Mouse (Mus musculus) fibroblast of lung, adult 2 months (primary cell): ENCODE measurements around the gene Lkaaear1.

Experiments used
- DNase-seq: peaks from one replicate; pipeline ENCODE4 v3.0.0-alpha.2; 2011; ENCODE audit warnings: low read depth

Lkaaear1 gene

DNA sequence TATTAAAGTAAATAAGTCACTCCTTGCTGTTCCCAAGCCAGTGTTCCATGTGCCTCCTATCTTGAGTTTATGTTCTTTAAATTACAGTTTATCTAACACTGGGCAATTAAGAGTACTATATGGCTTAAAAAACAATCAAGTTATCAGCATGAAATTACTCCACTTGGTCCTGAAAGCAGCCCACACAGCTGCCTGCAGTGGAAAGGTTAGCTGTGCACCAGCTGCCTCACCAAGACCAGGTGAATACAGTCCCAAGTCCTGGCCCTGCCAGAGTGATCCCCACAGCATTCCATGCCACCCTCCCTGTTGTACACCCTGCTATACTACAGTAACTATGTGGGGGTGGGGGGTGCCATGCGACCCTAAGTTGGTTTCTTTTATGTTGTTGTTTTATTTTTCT is 44.7 kb downstream of the Lkaaear1 start:
- DNase-seq, result no peak

DNA sequence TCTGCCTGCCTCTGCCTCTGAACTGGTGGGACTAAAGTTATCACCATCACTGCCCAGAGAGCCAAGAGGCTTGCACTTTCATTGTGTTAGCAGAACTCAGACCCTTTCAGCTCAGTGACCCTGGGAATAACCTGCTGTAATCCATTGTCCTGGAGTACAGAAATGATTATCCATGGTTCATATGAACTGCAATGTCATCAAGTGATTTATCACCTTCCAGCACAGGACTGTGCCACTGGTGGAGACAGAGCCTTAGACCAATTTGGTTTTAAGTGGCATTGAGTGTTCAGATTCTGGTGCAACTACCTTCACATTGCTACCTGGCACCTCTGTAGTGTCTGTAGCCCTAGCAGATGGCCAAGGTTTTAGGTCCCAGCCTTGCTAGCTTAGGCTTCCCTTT is 45.2 kb downstream of the Lkaaear1 start:
- no peak for DNase-seq

DNA sequence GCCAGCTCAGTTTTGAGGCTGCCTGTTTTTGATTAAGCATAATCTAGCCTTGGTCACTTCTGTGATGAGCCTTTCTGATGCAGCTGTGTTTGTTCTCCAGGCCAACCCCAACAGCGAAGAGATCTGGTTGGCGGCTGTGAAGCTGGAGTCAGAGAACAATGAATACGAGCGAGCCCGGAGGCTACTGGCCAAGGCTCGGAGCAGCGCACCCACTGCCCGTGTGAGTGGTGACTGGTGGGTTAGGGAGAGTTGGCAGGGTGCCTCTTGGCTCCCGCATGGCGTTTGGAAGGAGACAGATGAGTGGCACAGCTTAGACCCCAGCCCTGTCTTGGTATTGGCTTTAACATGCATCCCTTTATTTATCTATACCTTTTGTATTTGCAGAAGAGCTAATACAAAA is 49.3 kb downstream of the Lkaaear1 start:
- no peak for DNase-seq
